Mouse (Mus musculus): Measurements from ENCODE around the gene Fat3. TPM values are rescaled to one million over a fixed set of nuclear protein-coding genes. Genes with fewer than 3 reads are reported as not detected.

Fat3 gene
- polyA plus RNA-seq, 1 experiment, result 0.15 TPM

- Histone ChIP-seq H3K9me3 (no peaks in the 10 kb centered on the region), H3K36me3 (replicated peaks; ENCODE audit: low read length) (no peaks in the 10 kb centered on the region), H3K4me1 (no peaks in the 10 kb centered on the region), H3K4me3 (replicated peaks) (no peak overlapping the region), H3K27me3 (replicated peaks) (no peaks in the 10 kb centered on the region)
- no peak for TF ChIP-seq FLI1 (IDR thresholded peaks at IDR 0.05; ENCODE audit: low read length)
- no peak for TF ChIP-seq GATA1 (IDR thresholded peaks at IDR 0.05; ENCODE audit: borderline replicate concordance, low read length)
Measured at GRCm38 (mm10) chr9:15976959-15977663, 524.0 kb downstream of the Fat3 start.

- Histone ChIP-seq H3K4me3 (replicated peaks) (no peak overlapping the region), H3K27me3 (replicated peaks) (no peaks in the 10 kb centered on the region), H3K36me3 (replicated peaks; ENCODE audit: low read length) (no peaks in the 10 kb centered on the region), H3K9me3 (no peaks in the 10 kb centered on the region), H3K4me1 (no peaks in the 10 kb centered on the region)
- TF ChIP-seq FLI1 (IDR thresholded peaks at IDR 0.05; ENCODE audit: low read length), result no peak
- TF ChIP-seq GATA1 (IDR thresholded peaks at IDR 0.05; ENCODE audit: borderline replicate concordance, low read length), result no peak
Measured at GRCm38 (mm10) chr9:15975999-15976398, 525.1 kb downstream of the Fat3 start.

- Histone ChIP-seq H3K4me3 (replicated peaks) (no peak overlapping the region), H3K4me1 (no peaks in the 10 kb centered on the region), H3K27me3 (replicated peaks) (no peaks in the 10 kb centered on the region), H3K36me3 (replicated peaks; ENCODE audit: low read length) (no peaks in the 10 kb centered on the region), H3K9me3 (no peaks in the 10 kb centered on the region)
- TF ChIP-seq GATA1 (IDR thresholded peaks at IDR 0.05; ENCODE audit: borderline replicate concordance, low read length), result no peak
- no peak for TF ChIP-seq FLI1 (IDR thresholded peaks at IDR 0.05; ENCODE audit: low read length)
Measured at GRCm38 (mm10) chr9:15972201-15972600, 528.9 kb downstream of the Fat3 start.

- no peaks in the 10 kb centered on the region for H3K4me1 ChIP-seq
- TF ChIP-seq GATA1 (IDR thresholded peaks at IDR 0.05; ENCODE audit: borderline replicate concordance, low read length) (no peak), FLI1 (IDR thresholded peaks at IDR 0.05; ENCODE audit: low read length) (no peak)
- no peak overlapping the region for H3K4me3 ChIP-seq (replicated peaks)
- H3K27me3 ChIP-seq (replicated peaks), result no peaks in the 10 kb centered on the region
- no peaks in the 10 kb centered on the region for H3K36me3 ChIP-seq (replicated peaks; ENCODE audit: low read length)
- no peaks in the 10 kb centered on the region for H3K9me3 ChIP-seq
Measured at GRCm38 (mm10) chr9:15971393-15971792, 529.7 kb downstream of the Fat3 start.

GRCm38 (mm10) chr9:15964198-15964597 is 536.9 kb downstream of the Fat3 start:
- TF ChIP-seq GATA1 (IDR thresholded peaks at IDR 0.05; ENCODE audit: borderline replicate concordance, low read length), result no peak
- TF ChIP-seq FLI1 (IDR thresholded peaks at IDR 0.05; ENCODE audit: low read length), result no peak
- Histone ChIP-seq H3K4me1 (peaks cover 11% of the 10 kb centered on the region), H3K4me3 (replicated peaks) (no peak overlapping the region), H3K9me3 (0 out of 2 replicates have a peak, but pooled peaks cover 15% of the 10 kb centered on the region), H3K36me3 (replicated peaks; ENCODE audit: low read length) (no peaks in the 10 kb centered on the region), H3K27me3 (replicated peaks) (peaks cover 6% of the 10 kb centered on the region)

- Histone ChIP-seq H3K27me3 (replicated peaks) (peaks cover 6% of the 10 kb centered on the region), H3K4me1 (peaks cover 11% of the 10 kb centered on the region), H3K36me3 (replicated peaks; ENCODE audit: low read length) (no peaks in the 10 kb centered on the region), H3K9me3 (0 out of 2 replicates have a peak, but pooled peaks cover 15% of the 10 kb centered on the region), H3K4me3 (replicated peaks) (no peak overlapping the region)
- TF ChIP-seq GATA1 (IDR thresholded peaks at IDR 0.05; ENCODE audit: borderline replicate concordance, low read length), result no peak
- no peak for TF ChIP-seq FLI1 (IDR thresholded peaks at IDR 0.05; ENCODE audit: low read length)
Measured at GRCm38 (mm10) chr9:15962886-15963285, 538.2 kb downstream of the Fat3 start.

GRCm38 (mm10) chr9:15958224-15958787 is 542.8 kb downstream of the Fat3 start:
- no peaks in the 10 kb centered on the region for H3K36me3 ChIP-seq (replicated peaks; ENCODE audit: low read length)
- H3K27me3 ChIP-seq (replicated peaks), result peaks cover 6% of the 10 kb centered on the region
- TF ChIP-seq GATA1 (IDR thresholded peaks at IDR 0.05; ENCODE audit: borderline replicate concordance, low read length), result no peak
- no peak for TF ChIP-seq FLI1 (IDR thresholded peaks at IDR 0.05; ENCODE audit: low read length)
- H3K4me3 ChIP-seq (replicated peaks), result no peak overlapping the region
- 0 out of 2 replicates have a peak, but pooled peaks cover 13% of the 10 kb centered on the region for H3K9me3 ChIP-seq
- peaks cover 15% of the 10 kb centered on the region for H3K4me1 ChIP-seq

- H3K27me3 ChIP-seq (replicated peaks), result peaks cover 6% of the 10 kb centered on the region
- 0 out of 2 replicates have a peak, but pooled peaks cover 13% of the 10 kb centered on the region for H3K9me3 ChIP-seq
- H3K4me1 ChIP-seq, result peaks cover 15% of the 10 kb centered on the region
- no peaks in the 10 kb centered on the region for H3K36me3 ChIP-seq (replicated peaks; ENCODE audit: low read length)
- no peak overlapping the region for H3K4me3 ChIP-seq (replicated peaks)
- TF ChIP-seq FLI1 (IDR thresholded peaks at IDR 0.05; ENCODE audit: low read length), result no peak
- TF ChIP-seq GATA1 (IDR thresholded peaks at IDR 0.05; ENCODE audit: borderline replicate concordance, low read length), result no peak
Measured at GRCm38 (mm10) chr9:15957816-15958215, 543.3 kb downstream of the Fat3 start.

GRCm38 (mm10) chr9:15955147-15955782 is 545.8 kb downstream of the Fat3 start:
- Histone ChIP-seq H3K4me3 (replicated peaks) (no peak overlapping the region), H3K9me3 (0 out of 2 replicates have a peak, but pooled peaks cover 8% of the 10 kb centered on the region), H3K36me3 (replicated peaks; ENCODE audit: low read length) (no peaks in the 10 kb centered on the region), H3K4me1 (peaks cover 8% of the 10 kb centered on the region; the same call in 1 of the 2 replicates), H3K27me3 (replicated peaks) (peaks cover 8% of the 10 kb centered on the region)
- TF ChIP-seq FLI1 (IDR thresholded peaks at IDR 0.05; ENCODE audit: low read length) (no peak), GATA1 (IDR thresholded peaks at IDR 0.05; ENCODE audit: borderline replicate concordance, low read length) (no peak)

- Histone ChIP-seq H3K36me3 (replicated peaks; ENCODE audit: low read length) (no peaks in the 10 kb centered on the region), H3K27me3 (replicated peaks) (peaks cover 2% of the 10 kb centered on the region), H3K4me1 (peaks cover 8% of the 10 kb centered on the region; the same call in 1 of the 2 replicates), H3K4me3 (replicated peaks) (no peak overlapping the region), H3K9me3 (no peaks in the 10 kb centered on the region)
- TF ChIP-seq GATA1 (IDR thresholded peaks at IDR 0.05; ENCODE audit: borderline replicate concordance, low read length) (no peak), FLI1 (IDR thresholded peaks at IDR 0.05; ENCODE audit: low read length) (no peak)
Measured at GRCm38 (mm10) chr9:15954338-15954704, 546.8 kb downstream of the Fat3 start.
